17 mouse cellular contexts compared by ENCODE assay signal in genomic region chr11:61489085-61489484, GRCm38 (mm10). TPM values are rescaled to one million over a fixed set of nuclear protein-coding genes. Genes with fewer than 3 reads are reported as not detected.
DNase-seq lines count a peak whose midpoint lies in the region; ATAC-seq and TF ChIP-seq lines count a peak whose summit lies in the region.
"Had no signal": no experiment of that assay in that cellular context is flagged by ENCODE, and none has a peak within 500 bp of the region (broad histone marks: within the 10 kb centered on the region; RNA-seq: fewer than 3 reads in every experiment).

No protein-coding gene starts in this region.

- no peaks in the 10 kb centered on the region for H3K9me3 ChIP-seq in hindbrain, embryonic 12.5 days (replicated peaks)
- H3K9me3 ChIP-seq in hindbrain, embryonic 11.5 days (ENCODE audit: control insufficient read depth, low read length), result no peaks in the 10 kb centered on the region
- no peaks in the 10 kb centered on the region for H3K9me3 ChIP-seq in midbrain, embryonic 11.5 days (ENCODE audit: control insufficient read depth, low read length)
- H3K9me3 ChIP-seq in midbrain, embryonic 14.5 days (ENCODE audit: control insufficient read depth, low read length), result no peaks in the 10 kb centered on the region
- H3K9me3 ChIP-seq in embryonic facial prominence, embryonic 14.5 days (ENCODE audit: control insufficient read depth, low read length), result no peaks in the 10 kb centered on the region
- H3K9me3 ChIP-seq: hindbrain, embryonic 10.5 days had no signal

- H3K27me3 ChIP-seq in hindbrain, embryonic 12.5 days, result no peaks in the 10 kb centered on the region
- no peaks in the 10 kb centered on the region for H3K27me3 ChIP-seq in hindbrain, embryonic 11.5 days (ENCODE audit: control insufficient read depth, insufficient read depth, low read length)
- no peaks in the 10 kb centered on the region for H3K27me3 ChIP-seq in midbrain, embryonic 11.5 days (ENCODE audit: control insufficient read depth, insufficient read depth, low read length)
- H3K27me3 ChIP-seq in midbrain, embryonic 14.5 days (ENCODE audit: control insufficient read depth, insufficient read depth, low read length), result no peaks in the 10 kb centered on the region
- H3K27me3 ChIP-seq in embryonic facial prominence, embryonic 14.5 days (replicated peaks; ENCODE audit: control insufficient read depth, insufficient read depth, low read length), result no peaks in the 10 kb centered on the region
- no peaks in the 10 kb centered on the region for H3K27me3 ChIP-seq in kidney, adult 2 months (replicated peaks; ENCODE audit: control insufficient read depth, insufficient read depth, low read length)

- no peak overlapping the region for H3K9ac ChIP-seq in hindbrain, embryonic 12.5 days
- no peak overlapping the region for H3K9ac ChIP-seq in hindbrain, embryonic 11.5 days (ENCODE audit: low read depth, low read length)
- no peak overlapping the region for H3K9ac ChIP-seq in midbrain, embryonic 11.5 days (ENCODE audit: low read length)
- no peak overlapping the region for H3K9ac ChIP-seq in midbrain, embryonic 14.5 days (replicated peaks; ENCODE audit: low read length)
- H3K9ac ChIP-seq in embryonic facial prominence, embryonic 14.5 days (ENCODE audit: low read depth, low read length), result no peak overlapping the region

- H3K4me2 ChIP-seq in hindbrain, embryonic 12.5 days (replicated peaks), result no peak overlapping the region
- H3K4me2 ChIP-seq in hindbrain, embryonic 11.5 days (replicated peaks; ENCODE audit: low read depth, low read length), result no peak overlapping the region
- no peak overlapping the region for H3K4me2 ChIP-seq in midbrain, embryonic 11.5 days
- no peak overlapping the region for H3K4me2 ChIP-seq in midbrain, embryonic 14.5 days (ENCODE audit: low read length)
- H3K4me2 ChIP-seq in embryonic facial prominence, embryonic 14.5 days (ENCODE audit: low read depth, low read length), result no peak overlapping the region
- H3K4me2 ChIP-seq: heart, embryonic 11.5 days had no signal

- H3K4me1 ChIP-seq in hindbrain, embryonic 12.5 days, result peaks cover 82% of the 10 kb centered on the region
- H3K4me1 ChIP-seq in hindbrain, embryonic 11.5 days (replicated peaks; ENCODE audit: control insufficient read depth, insufficient read depth, low read length), result peaks cover 9% of the 10 kb centered on the region; the same call in 1 of the 2 replicates
- H3K4me1 ChIP-seq in midbrain, embryonic 11.5 days (ENCODE audit: control insufficient read depth, insufficient read depth, low read length), result peaks cover 27% of the 10 kb centered on the region
- H3K4me1 ChIP-seq in midbrain, embryonic 14.5 days (ENCODE audit: control insufficient read depth, insufficient read depth, low read length), result peaks cover 30% of the 10 kb centered on the region
- H3K4me1 ChIP-seq in embryonic facial prominence, embryonic 14.5 days (ENCODE audit: control insufficient read depth, insufficient read depth, low read length), result peaks cover 46% of the 10 kb centered on the region
- peaks cover 5% of the 10 kb centered on the region; the same call in 1 of the 2 replicates for H3K4me1 ChIP-seq in kidney, adult 2 months (ENCODE audit: control insufficient read depth, insufficient read depth, low read length)

- 0 out of 2 replicates have a peak overlapping the region, but pooled peaks have one; percentile 0 for H3K27ac ChIP-seq in hindbrain, embryonic 12.5 days
- no peak overlapping the region for H3K27ac ChIP-seq in hindbrain, embryonic 11.5 days (ENCODE audit: low read depth, low read length)
- no peak overlapping the region for H3K27ac ChIP-seq in midbrain, embryonic 11.5 days (ENCODE audit: low read depth, low read length)
- no peak overlapping the region for H3K27ac ChIP-seq in midbrain, embryonic 14.5 days (replicated peaks; ENCODE audit: low read depth, low read length)
- 0 out of 2 replicates have a peak overlapping the region, but pooled peaks have one; percentile 33 for H3K27ac ChIP-seq in embryonic facial prominence, embryonic 14.5 days (replicated peaks; ENCODE audit: low read depth, low read length)
- H3K27ac ChIP-seq in kidney, adult 2 months (ENCODE audit: insufficient read depth, low read depth, low read length), result no peak overlapping the region
- H3K27ac ChIP-seq: heart, adult 2 months had no signal

- TF ChIP-seq POLR2A in kidney, adult 2 months (IDR thresholded peaks at IDR 0.05; ENCODE audit: low read depth, low read length), result no peak

- no peak overlapping the region for H3K4me3 ChIP-seq in hindbrain, embryonic 12.5 days
- H3K4me3 ChIP-seq in hindbrain, embryonic 11.5 days (ENCODE audit: low read depth, low read length), result no peak overlapping the region
- no peak overlapping the region for H3K4me3 ChIP-seq in midbrain, embryonic 11.5 days (ENCODE audit: low read depth, low read length)
- H3K4me3 ChIP-seq in midbrain, embryonic 14.5 days (replicated peaks; ENCODE audit: low read depth, low read length), result no peak overlapping the region
- H3K4me3 ChIP-seq in embryonic facial prominence, embryonic 14.5 days (ENCODE audit: low read depth, low read length), result no peak overlapping the region
- H3K4me3 ChIP-seq in kidney, adult 2 months (ENCODE audit: insufficient read depth, low read depth, low read length), result no peak overlapping the region
- H3K4me3 ChIP-seq: heart, adult 2 months; hindbrain, embryonic 10.5 days had no signal

- peaks cover 52% of the 10 kb centered on the region for H3K36me3 ChIP-seq in hindbrain, embryonic 12.5 days
- H3K36me3 ChIP-seq in hindbrain, embryonic 11.5 days (ENCODE audit: control insufficient read depth, insufficient read depth, low read length), result peaks cover 10% of the 10 kb centered on the region; the same call in 1 of the 2 replicates
- peaks cover 26% of the 10 kb centered on the region for H3K36me3 ChIP-seq in midbrain, embryonic 11.5 days (ENCODE audit: control insufficient read depth, insufficient read depth, low read length)
- peaks cover 45% of the 10 kb centered on the region for H3K36me3 ChIP-seq in midbrain, embryonic 14.5 days (ENCODE audit: control insufficient read depth, insufficient read depth, low read length)
- H3K36me3 ChIP-seq in embryonic facial prominence, embryonic 14.5 days (ENCODE audit: control insufficient read depth, insufficient read depth, low read length), result peaks cover 53% of the 10 kb centered on the region
- no peaks in the 10 kb centered on the region for H3K36me3 ChIP-seq in kidney, adult 2 months (ENCODE audit: control insufficient read depth, insufficient read depth, low read length)

- peak; percentile 22 to 36 for DNase-seq in cerebellum, postnatal 10 days
- DNase-seq in hindbrain, embryonic 11.5 days (ENCODE audit: low spot score), result no peak
- peak; percentile 62 for DNase-seq in midbrain, embryonic 11.5 days (ENCODE audit: low spot score, missing footprints)
- no peak for DNase-seq in midbrain, embryonic 14.5 days
- no peak for DNase-seq in embryonic facial prominence, embryonic 14.5 days (ENCODE audit: low spot score)
- DNase-seq in kidney, adult 2 months, result no peak
- DNase-seq: adrenal gland, postnatal 14 days; cerebellum, adult 2 months; heart, adult 2 months; kidney, adult 9 months had no signal

- 80% methylated on average over 2 of the region's 2 CpGs for WGBS in hindbrain, embryonic 12.5 days
- 81% methylated on average over 2 of the region's 2 CpGs for WGBS in hindbrain, embryonic 11.5 days
- WGBS in midbrain, embryonic 11.5 days, result 87% methylated on average over 2 of the region's 2 CpGs
- WGBS in midbrain, embryonic 14.5 days, result 95% methylated on average over 2 of the region's 2 CpGs
- 91% methylated on average over 1 of the region's 2 CpGs for WGBS in embryonic facial prominence, embryonic 14.5 days
- 88% methylated on average over 2 of the region's 2 CpGs for WGBS in kidney, adult 2 months

- TF ChIP-seq CTCF in kidney, adult 2 months (conservative IDR thresholded peaks at IDR 0.05; ENCODE audit: insufficient read depth, insufficient read length, low read depth, low read length), result no peak

- no peak for ATAC-seq in cerebellum, adult (ENCODE audit: insufficient number of reproducible peaks, low FRiP score, low TSS enrichment)
- ATAC-seq in hindbrain, embryonic 12.5 days (ENCODE audit: low FRiP score), result no peak
- ATAC-seq in hindbrain, embryonic 11.5 days (ENCODE audit: low FRiP score), result no peak
- no peak for ATAC-seq in midbrain, embryonic 11.5 days (ENCODE audit: low FRiP score)
- no peak for ATAC-seq in midbrain, embryonic 14.5 days (ENCODE audit: low FRiP score, low TSS enrichment)
- no peak for ATAC-seq in embryonic facial prominence, embryonic 14.5 days (ENCODE audit: low read depth)
- ATAC-seq: forebrain, embryonic 14.5 days; intestine, embryonic 16.5 days had no signal

RNA-seq across cellular contexts. Expression of gene Mfap4, which starts 3.9 kb away (rescaled TPM):
- 131 and 160 TPM in 2 replicates for polyA plus RNA-seq in hindbrain, embryonic 12.5 days (2016; fragmentation: Nextera tagmentation; extraction: Ambion mirVana)
- polyA plus RNA-seq in hindbrain, embryonic 11.5 days (2014; fragmentation: Nextera tagmentation; extraction: Ambion mirVana), result 111 and 132 TPM in 2 replicates
- 69.8 and 78.9 TPM in 2 replicates for polyA plus RNA-seq in midbrain, embryonic 11.5 days (2014; fragmentation: Nextera tagmentation; extraction: Ambion mirVana)
- 18.8 and 29.8 TPM in 2 replicates for polyA plus RNA-seq in midbrain, embryonic 14.5 days (2014; fragmentation: Nextera tagmentation; extraction: Ambion mirVana)
- polyA plus RNA-seq in embryonic facial prominence, embryonic 14.5 days (2014; fragmentation: Nextera tagmentation; extraction: Ambion mirVana), result 420 and 428 TPM in 2 replicates
- polyA plus RNA-seq in kidney, adult 2 months (2012; rRNA removed), result 12.0 and 21.3 TPM in 2 replicates
- polyA plus RNA-seq: C2C12 had no signal

RNA-seq across cellular contexts. Expression of gene Mapk7, which starts 5.1 kb away (rescaled TPM):
- 89.0 and 94.9 TPM in 2 replicates for polyA plus RNA-seq in hindbrain, embryonic 12.5 days (2016; fragmentation: Nextera tagmentation; extraction: Ambion mirVana)
- 51.5 and 54.7 TPM in 2 replicates for polyA plus RNA-seq in hindbrain, embryonic 11.5 days (2014; fragmentation: Nextera tagmentation; extraction: Ambion mirVana)
- 51.0 and 58.3 TPM in 2 replicates for polyA plus RNA-seq in midbrain, embryonic 11.5 days (2014; fragmentation: Nextera tagmentation; extraction: Ambion mirVana)
- polyA plus RNA-seq in midbrain, embryonic 14.5 days (2014; fragmentation: Nextera tagmentation; extraction: Ambion mirVana), result 52.9 and 58.5 TPM in 2 replicates
- 49.6 and 59.2 TPM in 2 replicates for polyA plus RNA-seq in embryonic facial prominence, embryonic 14.5 days (2014; fragmentation: Nextera tagmentation; extraction: Ambion mirVana)
- 13.8 and 15.4 TPM in 2 replicates for polyA plus RNA-seq in kidney, adult 2 months (2012; rRNA removed)

RNA-seq across cellular contexts. Expression of gene B9d1, which starts 15.9 kb away (rescaled TPM):
- polyA plus RNA-seq in hindbrain, embryonic 12.5 days (2016; fragmentation: Nextera tagmentation; extraction: Ambion mirVana), result 32.0 and 33.8 TPM in 2 replicates
- polyA plus RNA-seq in hindbrain, embryonic 11.5 days (2014; fragmentation: Nextera tagmentation; extraction: Ambion mirVana), result 34.3 and 42.1 TPM in 2 replicates
- 35.1 and 39.6 TPM in 2 replicates for polyA plus RNA-seq in midbrain, embryonic 11.5 days (2014; fragmentation: Nextera tagmentation; extraction: Ambion mirVana)
- 32.0 and 40.7 TPM in 2 replicates for polyA plus RNA-seq in midbrain, embryonic 14.5 days (2014; fragmentation: Nextera tagmentation; extraction: Ambion mirVana)
- polyA plus RNA-seq in embryonic facial prominence, embryonic 14.5 days (2014; fragmentation: Nextera tagmentation; extraction: Ambion mirVana), result 32.5 and 37.5 TPM in 2 replicates
- 42.7 and 43.3 TPM in 2 replicates for polyA plus RNA-seq in kidney, adult 2 months (2012; rRNA removed)

RNA-seq across cellular contexts. Expression of gene Rnf112, which starts 35.2 kb away (rescaled TPM):
- polyA plus RNA-seq in hindbrain, embryonic 12.5 days (2016; fragmentation: Nextera tagmentation; extraction: Ambion mirVana), result 5.1 and 7.3 TPM in 2 replicates
- polyA plus RNA-seq in hindbrain, embryonic 11.5 days (2014; fragmentation: Nextera tagmentation; extraction: Ambion mirVana), result 0.56 and 0.74 TPM in 2 replicates
- polyA plus RNA-seq in midbrain, embryonic 11.5 days (2014; fragmentation: Nextera tagmentation; extraction: Ambion mirVana), result 0.40 and 0.51 TPM in 2 replicates
- polyA plus RNA-seq in midbrain, embryonic 14.5 days (2014; fragmentation: Nextera tagmentation; extraction: Ambion mirVana), result 8.5 and 21.2 TPM in 2 replicates
- 0.78 and 1.0 TPM in 2 replicates for polyA plus RNA-seq in embryonic facial prominence, embryonic 14.5 days (2014; fragmentation: Nextera tagmentation; extraction: Ambion mirVana)
- polyA plus RNA-seq in kidney, adult 2 months (2012; rRNA removed), result 0.08 and 0.10 TPM in 2 replicates
- polyA plus RNA-seq: C2C12 had no signal

Comparison
In these comparisons a context has a peak if more than half of its experiments do, and no peak if none do; other contexts are left out.
1. DNase-seq: peak in cerebellum, postnatal 10 days (2 of 2) and midbrain, embryonic 11.5 days (single experiment); none in hindbrain, embryonic 11.5 days (single experiment), midbrain, embryonic 14.5 days (single experiment), embryonic facial prominence, embryonic 14.5 days (single experiment) and kidney, adult 2 months (single experiment).
2. H3K27ac ChIP-seq: peak in hindbrain, embryonic 12.5 days (single experiment) and embryonic facial prominence, embryonic 14.5 days (single experiment); none in hindbrain, embryonic 11.5 days (single experiment), midbrain, embryonic 11.5 days (single experiment), midbrain, embryonic 14.5 days (single experiment) and kidney, adult 2 months (single experiment).